Mouse (Mus musculus): Measurements from ENCODE around the gene Cbwd1.

DNA sequence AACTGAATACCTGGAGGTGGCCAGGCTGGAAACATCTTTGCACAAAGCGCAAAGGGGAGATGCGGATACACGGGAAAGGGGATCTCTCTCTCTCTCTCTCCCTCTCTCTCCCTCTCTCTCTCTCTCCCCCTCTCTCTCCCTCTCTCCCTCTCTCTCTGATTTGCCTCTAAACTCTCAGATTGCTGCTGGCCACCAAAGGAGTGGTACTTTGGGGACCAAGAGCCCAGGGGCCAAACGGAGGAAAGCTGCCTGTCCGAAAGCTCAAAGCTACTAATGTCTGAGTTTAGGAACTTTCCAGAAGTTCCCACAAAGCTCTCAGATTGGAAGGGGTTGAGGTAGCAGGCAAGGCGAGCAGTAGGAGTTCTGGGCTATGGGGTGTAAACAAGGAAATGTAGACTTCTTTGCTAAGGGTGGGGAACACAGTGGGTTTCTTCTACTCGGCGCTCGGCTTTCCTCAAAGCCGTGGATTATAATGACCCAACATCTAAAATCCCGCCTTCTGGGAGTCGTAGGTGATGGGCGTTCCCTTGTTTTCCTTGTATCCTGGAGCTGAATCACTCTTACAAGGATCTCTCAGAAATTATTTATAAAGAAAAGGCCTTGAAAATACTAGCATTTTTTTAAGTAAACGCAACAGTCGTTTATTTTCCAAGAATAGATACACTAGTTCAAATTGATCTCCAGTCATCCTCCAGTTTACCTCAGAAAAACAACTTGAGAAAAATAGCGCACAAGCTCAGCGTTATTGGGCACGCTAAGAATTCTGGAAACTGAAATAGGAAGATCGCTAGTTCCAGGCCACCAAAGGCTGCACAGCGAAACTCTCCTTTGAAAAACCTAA, 63.3 kb downstream of the Cbwd1 start:
- TF ChIP-seq CTCF (IDR thresholded peaks at IDR 0.05; ENCODE audit: insufficient read depth, low read depth, low read length) (no peak), POLR2A (IDR thresholded peaks at IDR 0.05; ENCODE audit: insufficient read depth, low read depth, low read length) (no peak)
